Mouse (Mus musculus): ENCODE results near the gene St7l.

St7l gene

GRCm38 (mm10) chr3:104963331-104964276 is 99.8 kb downstream of the St7l start:
- DNase-seq = peak; percentile 85

- peak; percentile 81 for DNase-seq
Observed at GRCm38 (mm10) chr3:104965070-104965855, 101.5 kb downstream of the St7l start.

- peak; percentile 58 for DNase-seq
Observed at GRCm38 (mm10) chr3:104965991-104966554, 102.3 kb downstream of the St7l start.

- DNase-seq = peak; percentile 99
Observed at GRCm38 (mm10) chr3:104967548-104968300, 103.9 kb downstream of the St7l start.

Data from heart, adult 11 months (tissue).